Mouse (Mus musculus) ES-Bruce4 (cell line): ENCODE measurements around the gene Col5a1. TPM values are rescaled to one million over a fixed set of nuclear protein-coding genes. Genes with fewer than 3 reads are reported as not detected.

Experiments used
- H3K27ac ChIP-seq: 2 replicates; pipeline ENCODE4 v1.5.1; 2012; ENCODE audit warnings: low read length, inconsistent platforms; ENCODE audit not compliant: insufficient read depth
- H3K27me3 ChIP-seq: 2 replicates; pipeline ENCODE4 v1.6.1; 2012; ENCODE audit warnings: mild to moderate bottlenecking, low read length, inconsistent platforms; ENCODE audit not compliant: control insufficient read depth, poor library complexity, insufficient read depth, severe bottlenecking
- H3K36me3 ChIP-seq: 2 replicates; pipeline ENCODE4 v1.6.1; 2012; ENCODE audit warnings: inconsistent platforms, mild to moderate bottlenecking, low read length, moderate library complexity; ENCODE audit not compliant: control insufficient read depth, poor library complexity, insufficient read depth, severe bottlenecking
- H3K4me1 ChIP-seq: one replicate; pipeline ENCODE4 v1.8.1; 2011; ENCODE audit warnings: low read length; ENCODE audit not compliant: control insufficient read depth, insufficient read depth
- H3K4me3 ChIP-seq: 2 replicates; pipeline ENCODE4 v1.5.1; 2011; ENCODE audit warnings: low read depth, mild to moderate bottlenecking, low read length
- H3K9ac ChIP-seq: 2 replicates; pipeline ENCODE4 v1.6.1; 2012; ENCODE audit warnings: low read depth, mild to moderate bottlenecking, inconsistent platforms; ENCODE audit not compliant: poor library complexity, severe bottlenecking
- H3K9me3 ChIP-seq: replicated peaks from 2 replicates; pipeline ENCODE4 v1.6.1; 2012; ENCODE audit warnings: mild to moderate bottlenecking, low read length, inconsistent platforms; ENCODE audit not compliant: control insufficient read depth, poor library complexity, insufficient read depth, severe bottlenecking
- CTCF ChIP-seq: IDR thresholded peaks from one replicate; pipeline ENCODE4 v1.8.1; 2011; ENCODE audit warnings: low read depth, low read length
- EP300 ChIP-seq: IDR thresholded peaks from 2 replicates; pipeline ENCODE4 v1.6.1; 2011; ENCODE audit warnings: low read depth, low read length; ENCODE audit not compliant: insufficient read depth
- POLR2A ChIP-seq: IDR thresholded peaks from one replicate; pipeline ENCODE4 v1.8.1; 2011; ENCODE audit warnings: low read length; ENCODE audit not compliant: insufficient read depth
- polyA plus RNA-seq: library from polyadenylated mRNA; stranded (reverse); fragments of >200 nt; gene quantifications from 2 replicates; pipeline ENCODE4 v1.2.4, GENCODE M21; 2011; ENCODE audit warnings: low read depth; ENCODE audit not compliant: missing spikeins, insufficient read depth, insufficient read length

The Col5a1 gene
- polyA plus RNA-seq, 1 experiment, result 19.3 TPM

- no peak for TF ChIP-seq POLR2A
- TF ChIP-seq CTCF, result no peak
- TF ChIP-seq EP300, result no peak
These were observed 1.4 kb downstream of the Col5a1 start for GRCm38 (mm10) chr2:27887461-27888264.

GRCm38 (mm10) chr2:27888603-27889545, 2.6 kb downstream of the Col5a1 start:
- H3K27me3 ChIP-seq, result no peaks in the 10 kb centered on the region
- H3K9me3 ChIP-seq, result no peaks in the 10 kb centered on the region
- H3K4me3 ChIP-seq, result no peak overlapping the region
- H3K4me1 ChIP-seq, result no peaks in the 10 kb centered on the region
- no peak overlapping the region for H3K27ac ChIP-seq
- TF ChIP-seq POLR2A (no peak), EP300 (no peak), CTCF (no peak)
- H3K36me3 ChIP-seq, result no peaks in the 10 kb centered on the region
- no peak overlapping the region for H3K9ac ChIP-seq

More at GRCm38 (mm10) chr2:27887461-27888264, 1.4 kb downstream of the Col5a1 start:
- Histone ChIP-seq H3K9me3 (no peaks in the 10 kb centered on the region), H3K36me3 (no peaks in the 10 kb centered on the region), H3K27ac (no peak overlapping the region), H3K4me1 (no peaks in the 10 kb centered on the region), H3K27me3 (no peaks in the 10 kb centered on the region), H3K4me3 (no peak overlapping the region; the same call in 1 of the 2 replicates), H3K9ac (peak overlapping the region; percentile 57; the same call in 1 of the 2 replicates)

GRCm38 (mm10) chr2:27891922-27892541, 5.8 kb downstream of the Col5a1 start:
- Histone ChIP-seq H3K36me3 (no peaks in the 10 kb centered on the region), H3K9me3 (no peaks in the 10 kb centered on the region), H3K4me1 (no peaks in the 10 kb centered on the region), H3K9ac (no peak overlapping the region), H3K27ac (no peak overlapping the region), H3K27me3 (no peaks in the 10 kb centered on the region), H3K4me3 (no peak overlapping the region)
- no peak for TF ChIP-seq POLR2A
- no peak for TF ChIP-seq CTCF
- TF ChIP-seq EP300, result no peak

GRCm38 (mm10) chr2:27893015-27893414, 6.8 kb downstream of the Col5a1 start:
- no peaks in the 10 kb centered on the region for H3K36me3 ChIP-seq
- no peaks in the 10 kb centered on the region for H3K4me1 ChIP-seq
- no peaks in the 10 kb centered on the region for H3K27me3 ChIP-seq
- no peak overlapping the region for H3K4me3 ChIP-seq
- H3K27ac ChIP-seq, result no peak overlapping the region
- H3K9me3 ChIP-seq, result no peaks in the 10 kb centered on the region
- TF ChIP-seq EP300 (no peak), POLR2A (no peak), CTCF (no peak)
- H3K9ac ChIP-seq, result no peak overlapping the region

- TF ChIP-seq CTCF, result no peak
- TF ChIP-seq POLR2A, result no peak
- no peak for TF ChIP-seq EP300
- Histone ChIP-seq H3K4me3 (no peak overlapping the region), H3K27ac (no peak overlapping the region), H3K9ac (no peak overlapping the region), H3K36me3 (no peaks in the 10 kb centered on the region), H3K9me3 (no peaks in the 10 kb centered on the region), H3K27me3 (no peaks in the 10 kb centered on the region), H3K4me1 (no peaks in the 10 kb centered on the region)
These were observed 8.8 kb downstream of the Col5a1 start for GRCm38 (mm10) chr2:27894986-27895385.
